Mouse (Mus musculus): Measurements from ENCODE around the gene Arhgap10. TPM values are rescaled to one million over a fixed set of nuclear protein-coding genes. Genes with fewer than 3 reads are reported as not detected.
A peak's percentile ranks its signal among the peaks of the same experiment; 100 is the strongest.

Arhgap10 gene
- total RNA-seq, 2 experiments from 2014 or later: 3.5 to 21.8 TPM

DNA sequence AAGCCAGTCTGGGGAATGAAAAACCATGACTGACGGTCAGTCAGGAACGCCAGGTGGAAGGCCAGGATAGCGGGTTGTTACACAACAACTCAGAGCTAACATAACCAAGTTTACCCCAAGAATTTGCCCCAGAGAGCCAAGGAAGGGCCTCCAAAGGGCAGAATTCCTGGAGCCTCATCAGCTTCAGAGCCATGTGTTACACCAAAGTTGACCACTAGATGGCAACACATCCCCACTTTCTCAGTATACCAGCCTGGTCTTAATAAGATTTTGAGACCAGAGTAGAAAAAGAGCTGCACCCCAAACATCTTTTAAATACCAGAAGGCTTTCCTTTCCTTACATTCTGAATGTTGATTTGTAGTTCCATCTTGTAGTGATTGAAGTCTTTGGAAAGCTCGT, 98.0 kb downstream of the Arhgap10 start:
- ATAC-seq (replicated peaks; ENCODE audit: poor library complexity, severe bottlenecking): peak; percentile 43

GRCm38 (mm10) chr8:77416738-77417137, 101.0 kb downstream of the Arhgap10 start:
- ATAC-seq (replicated peaks; ENCODE audit: poor library complexity, severe bottlenecking): peak; percentile 33

DNA sequence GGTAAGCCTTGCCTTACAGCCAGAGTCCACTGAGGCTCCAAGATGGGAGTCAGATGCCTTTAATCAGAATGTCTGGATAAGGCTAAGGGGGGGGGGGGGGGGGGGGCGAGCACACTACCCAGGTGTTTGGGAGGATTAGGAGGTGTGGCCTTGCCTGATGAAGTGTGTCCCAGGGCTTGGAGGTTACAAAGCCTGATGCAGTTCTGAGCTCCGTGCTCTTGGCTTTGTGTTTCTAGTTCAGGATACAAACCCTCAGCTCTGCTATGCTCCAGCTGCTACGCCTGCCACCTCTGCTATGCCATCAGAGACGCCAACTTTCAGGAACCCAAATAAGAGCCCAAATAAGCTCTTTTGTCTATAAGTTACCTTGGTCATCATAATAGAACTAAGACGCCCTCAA, 101.7 kb downstream of the Arhgap10 start:
- ATAC-seq (replicated peaks; ENCODE audit: poor library complexity, severe bottlenecking): no peak

DNA sequence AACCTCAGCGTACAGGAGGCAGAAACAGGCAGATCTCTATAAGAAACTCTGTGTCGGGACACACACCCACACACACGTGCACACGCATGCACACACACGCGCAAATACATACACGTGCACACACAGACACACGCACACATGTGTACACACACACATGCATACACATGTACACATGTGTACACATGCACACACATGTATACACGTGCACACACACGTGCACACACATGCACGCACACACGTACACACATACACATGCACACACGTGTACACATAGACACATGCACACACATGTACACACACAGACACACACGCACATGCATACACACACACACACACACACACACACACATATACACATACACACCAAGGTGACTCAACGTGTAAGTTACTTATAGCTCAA, 106.5 kb downstream of the Arhgap10 start:
- ATAC-seq (replicated peaks; ENCODE audit: poor library complexity, severe bottlenecking): no peak

- no peak for ATAC-seq (replicated peaks; ENCODE audit: poor library complexity, severe bottlenecking)
Observed at GRCm38 (mm10) chr8:77410394-77410793, 107.4 kb downstream of the Arhgap10 start.

DNA sequence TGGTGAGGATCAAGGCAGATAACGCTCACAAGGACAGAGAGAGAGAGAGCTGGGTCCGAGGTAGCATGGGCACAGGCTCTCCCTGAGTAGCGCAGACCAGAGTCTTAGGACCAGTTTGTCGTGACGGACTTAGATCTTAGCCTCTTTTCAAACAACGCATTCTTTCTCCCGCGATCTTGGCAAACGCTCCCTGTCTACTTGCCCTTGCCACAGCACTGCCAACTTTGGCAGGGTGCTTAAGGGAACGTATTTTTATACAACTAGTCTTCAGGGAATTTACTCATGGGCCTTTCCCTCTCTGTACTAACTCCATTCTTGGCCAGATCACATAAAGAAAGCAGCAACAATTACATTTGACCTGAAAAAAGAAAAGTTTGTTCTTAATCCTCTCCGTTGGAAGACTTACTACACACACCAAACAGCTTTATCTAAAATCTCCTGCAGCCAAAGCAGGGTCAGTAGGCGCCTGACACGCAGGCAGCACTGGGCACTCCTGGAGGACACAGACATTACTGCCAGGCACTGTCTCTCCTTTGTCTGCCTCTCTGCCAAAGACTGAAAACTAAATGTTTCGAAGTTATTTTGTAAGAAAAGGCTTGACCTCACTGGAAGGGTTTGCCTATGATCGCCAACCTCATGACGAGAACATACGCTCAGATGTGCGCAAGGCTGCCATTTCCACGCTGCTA, 109.1 kb downstream of the Arhgap10 start:
- no peak for ATAC-seq (replicated peaks; ENCODE audit: poor library complexity, severe bottlenecking)

DNA sequence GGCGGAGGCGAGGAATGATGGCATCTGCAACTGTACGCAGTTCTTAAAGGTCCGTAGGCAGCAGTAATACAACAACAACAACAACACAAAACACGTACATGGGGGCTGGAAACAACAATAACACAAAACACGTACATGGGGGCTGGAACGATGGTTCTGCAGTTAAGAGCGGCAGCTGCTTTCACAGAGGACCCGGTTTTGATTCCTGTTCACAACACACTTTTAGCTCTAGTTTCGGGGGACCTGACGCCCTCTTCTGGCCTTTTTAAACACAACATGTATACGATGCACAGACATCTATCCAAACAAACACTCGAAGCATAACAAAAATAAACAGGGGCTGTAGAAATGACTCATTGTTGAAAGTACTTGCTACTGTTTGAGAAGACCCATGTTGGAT, 110.9 kb downstream of the Arhgap10 start:
- ATAC-seq (replicated peaks; ENCODE audit: poor library complexity, severe bottlenecking): no peak

GRCm38 (mm10) chr8:77406444-77406843, 111.3 kb downstream of the Arhgap10 start:
- ATAC-seq (replicated peaks; ENCODE audit: poor library complexity, severe bottlenecking): no peak

DNA sequence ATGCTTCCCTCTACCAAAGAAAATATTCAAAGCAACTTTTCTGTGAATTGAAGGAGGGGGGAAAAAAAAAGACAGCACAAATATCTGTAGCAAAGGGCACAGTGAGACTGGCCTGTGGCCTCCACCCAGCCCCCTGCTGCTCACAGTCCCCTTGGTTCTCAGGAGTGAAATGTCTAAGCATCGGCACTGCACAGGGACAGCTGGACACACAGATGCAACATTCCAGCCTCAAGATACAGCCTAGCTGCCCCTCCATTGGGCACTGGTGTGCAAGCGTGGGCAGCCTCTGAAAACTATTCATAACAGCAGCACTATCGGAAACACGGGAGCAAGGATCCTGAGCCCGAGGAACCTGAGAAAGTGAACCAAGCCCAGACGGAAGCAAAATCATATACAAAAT, 113.7 kb downstream of the Arhgap10 start:
- no peak for ATAC-seq (replicated peaks; ENCODE audit: poor library complexity, severe bottlenecking)

GRCm38 (mm10) chr8:77401934-77402333, 115.8 kb downstream of the Arhgap10 start:
- no peak for ATAC-seq (replicated peaks; ENCODE audit: poor library complexity, severe bottlenecking)

GRCm38 (mm10) chr8:77401140-77401539, 116.6 kb downstream of the Arhgap10 start:
- no peak for ATAC-seq (replicated peaks; ENCODE audit: poor library complexity, severe bottlenecking)

DNA sequence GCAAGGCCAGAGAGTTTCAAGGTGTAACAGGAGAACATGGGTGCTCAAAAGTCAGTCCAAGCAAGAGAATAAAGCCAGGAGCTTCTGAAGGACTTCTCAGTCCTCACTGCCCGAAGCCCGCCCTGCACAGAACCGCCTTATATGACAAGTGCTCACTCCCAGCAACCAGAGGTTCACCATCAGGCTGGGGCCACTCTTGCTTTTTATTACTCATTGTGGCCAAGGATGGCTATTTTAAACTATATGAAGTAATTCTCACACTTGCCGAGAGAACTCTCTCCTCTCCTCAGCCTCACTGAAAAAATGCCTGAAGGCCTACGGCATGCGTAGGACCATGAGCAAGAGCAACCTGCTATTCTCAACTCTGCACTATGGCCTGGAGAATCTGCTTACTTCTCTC, 133.7 kb downstream of the Arhgap10 start:
- no peak for ATAC-seq (replicated peaks; ENCODE audit: poor library complexity, severe bottlenecking)

- no peak for ATAC-seq (replicated peaks; ENCODE audit: poor library complexity, severe bottlenecking)
Observed at GRCm38 (mm10) chr8:77383671-77384070, 134.1 kb downstream of the Arhgap10 start.

DNA sequence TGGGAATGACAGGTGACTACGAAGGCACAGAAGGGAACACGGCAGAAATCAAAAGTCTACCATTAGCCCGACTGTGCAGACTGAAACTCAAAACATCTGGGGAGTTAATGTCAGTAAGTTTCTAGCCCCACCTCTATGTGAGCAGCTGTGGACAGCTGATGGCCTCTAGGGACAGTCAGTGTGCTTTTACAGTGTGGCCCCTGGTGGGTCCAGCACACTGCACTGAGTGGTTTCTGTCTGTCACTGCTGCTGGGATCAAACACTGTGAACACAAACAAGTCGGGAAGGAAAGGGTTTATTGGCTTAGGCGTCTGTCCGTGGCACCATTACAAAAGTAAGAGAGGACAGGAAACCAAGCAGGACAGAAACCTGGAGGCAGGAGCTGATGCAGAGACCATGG, 136.9 kb downstream of the Arhgap10 start:
- ATAC-seq (replicated peaks; ENCODE audit: poor library complexity, severe bottlenecking): no peak

- ATAC-seq (replicated peaks; ENCODE audit: poor library complexity, severe bottlenecking): peak; percentile 55; the same call in 1 of the 2 replicates
Observed at GRCm38 (mm10) chr8:77379300-77379699, 138.5 kb downstream of the Arhgap10 start.

DNA sequence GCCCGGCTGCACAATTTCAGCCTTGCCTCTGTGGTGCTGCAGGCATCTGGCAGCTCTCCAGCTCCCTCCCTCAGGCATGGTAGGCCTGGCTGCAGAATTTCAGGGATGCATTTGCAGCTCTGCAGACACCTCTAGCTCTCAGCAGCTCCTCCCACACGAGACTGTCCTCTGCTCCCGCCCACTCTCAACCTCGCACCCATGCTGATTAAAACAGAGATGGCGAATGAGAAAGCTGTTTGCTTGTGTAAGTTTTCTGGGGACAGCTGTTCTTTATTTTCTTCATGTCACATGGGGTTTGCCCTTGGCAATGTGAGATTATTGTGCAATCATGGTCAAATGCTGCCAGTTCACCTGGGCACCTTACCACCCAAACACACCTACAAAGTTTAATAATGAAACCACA, 141.3 kb downstream of the Arhgap10 start:
- ATAC-seq (replicated peaks; ENCODE audit: poor library complexity, severe bottlenecking): no peak

- no peak for ATAC-seq (replicated peaks; ENCODE audit: poor library complexity, severe bottlenecking)
Observed at GRCm38 (mm10) chr8:77375999-77376398, 141.8 kb downstream of the Arhgap10 start.

- no peak for ATAC-seq (replicated peaks; ENCODE audit: poor library complexity, severe bottlenecking)
Observed at GRCm38 (mm10) chr8:77371006-77371405, 146.7 kb downstream of the Arhgap10 start.

GRCm38 (mm10) chr8:77370308-77370707, 147.4 kb downstream of the Arhgap10 start:
- ATAC-seq (replicated peaks; ENCODE audit: poor library complexity, severe bottlenecking): no peak

GRCm38 (mm10) chr8:77369671-77370070, 148.1 kb downstream of the Arhgap10 start:
- no peak for ATAC-seq (replicated peaks; ENCODE audit: poor library complexity, severe bottlenecking)

DNA sequence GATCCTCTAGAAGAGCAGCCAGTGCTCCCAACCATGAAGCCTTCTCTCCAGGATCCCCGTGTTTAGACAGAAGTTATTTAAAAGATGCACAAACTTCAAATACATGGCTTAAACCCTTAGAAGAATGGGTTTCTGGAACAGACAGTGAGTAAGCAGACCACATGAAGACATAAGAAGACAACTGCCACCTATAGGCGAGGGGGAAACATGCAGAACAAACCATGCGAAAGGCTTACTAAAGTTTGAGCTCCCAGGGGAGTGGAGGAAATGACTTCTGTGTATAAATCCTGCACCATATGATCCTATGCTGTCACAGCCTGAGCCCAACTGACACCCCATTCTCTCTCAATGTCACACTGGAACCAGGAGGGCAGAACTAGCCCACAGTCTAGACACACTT, 150.7 kb downstream of the Arhgap10 start:
- peak; percentile 44; the same call in 1 of the 2 replicates for ATAC-seq (replicated peaks; ENCODE audit: poor library complexity, severe bottlenecking)

GRCm38 (mm10) chr8:77366446-77366845, 151.3 kb downstream of the Arhgap10 start:
- no peak for ATAC-seq (replicated peaks; ENCODE audit: poor library complexity, severe bottlenecking)

GRCm38 (mm10) chr8:77365990-77366389, 151.8 kb downstream of the Arhgap10 start:
- no peak for ATAC-seq (replicated peaks; ENCODE audit: poor library complexity, severe bottlenecking)
